Mouse (Mus musculus) stomach, embryonic 15.5 days (tissue): ENCODE measurements around the gene Snx29. TPM values are rescaled to one million over a fixed set of nuclear protein-coding genes. Genes with fewer than 3 reads are reported as not detected.

Experiments
- ATAC-seq: fragments of 200-750 bp; cut with Nextera tagmentation; 2 replicates; pipeline ENCODE4 v1.8.0; 2017; ENCODE audit warnings: low read depth, moderate number of reproducible peaks, moderate TSS enrichment; ENCODE audit not compliant: insufficient read depth, low FRiP score
- H3K27ac ChIP-seq: fragments of 300-500 bp; sonication (generic); 2 replicates; pipeline ENCODE4 v1.5.1; 2015; ENCODE audit warnings: mild to moderate bottlenecking, inconsistent platforms
- H3K27me3 ChIP-seq: fragments of 300-500 bp; sonication (generic); replicated peaks from 2 replicates; pipeline ENCODE4 v1.6.1; 2015; ENCODE audit warnings: inconsistent platforms
- H3K36me3 ChIP-seq: fragments of 300-500 bp; sonication (generic); 2 replicates; pipeline ENCODE4 v1.6.1; 2015; ENCODE audit warnings: inconsistent platforms
- H3K4me1 ChIP-seq: fragments of 300-500 bp; sonication (generic); 2 replicates; pipeline ENCODE4 v1.6.1; 2015; ENCODE audit warnings: inconsistent platforms
- H3K4me2 ChIP-seq: fragments of 300-500 bp; sonication (generic); 2 replicates; pipeline ENCODE4 v1.6.1; 2015; ENCODE audit warnings: mild to moderate bottlenecking, inconsistent platforms
- H3K4me3 ChIP-seq: fragments of 300-500 bp; sonication (generic); replicated peaks from 2 replicates; pipeline ENCODE4 v1.5.1; 2015; ENCODE audit warnings: inconsistent platforms
- H3K9ac ChIP-seq: fragments of 300-500 bp; sonication (generic); 2 replicates; pipeline ENCODE4 v1.6.1; 2015; ENCODE audit warnings: inconsistent platforms
- H3K9me3 ChIP-seq: fragments of 300-500 bp; sonication (generic); 2 replicates; pipeline ENCODE4 v1.6.1; 2016; ENCODE audit warnings: inconsistent platforms
- WGBS: fragments of 180-500 bp; shearing (Covaris S2); methylation state at CpG from one replicate; pipeline ENCODE4 v1.1.7; 2015; 5-methylcytosine and 5-hydroxymethylcytosine counted together
- polyA plus RNA-seq: library from polyadenylated mRNA; unstranded; fragments of >200 nt; fragmentation: Nextera tagmentation; extraction: Ambion mirVana; gene quantifications from 2 replicates; pipeline ENCODE4 v1.2.1, GENCODE M21; 2015

The Snx29 gene
- polyA plus RNA-seq, 1 experiment from 2014 or later, result 10.1 TPM

DNA sequence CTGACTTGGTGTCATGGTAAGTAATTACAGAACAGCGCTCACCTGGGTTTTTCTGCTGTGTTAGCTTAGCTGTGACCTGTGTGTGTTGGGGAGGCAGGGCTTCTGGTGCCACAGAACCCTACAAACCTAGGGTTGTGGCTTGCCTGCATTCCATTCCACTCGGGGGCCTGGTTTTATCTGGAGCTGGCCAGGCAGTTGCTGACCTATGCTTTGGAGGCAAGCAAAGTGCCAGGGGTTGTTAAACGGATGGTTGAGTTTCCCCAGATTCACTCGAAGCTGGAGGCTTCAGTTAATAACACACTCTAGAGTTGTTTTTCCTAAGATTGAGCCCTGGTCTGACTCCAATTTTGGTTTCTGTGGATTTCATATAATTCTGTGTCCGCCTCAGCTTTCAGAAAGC, 42.9 kb downstream of the Snx29 start:
- H3K4me3 ChIP-seq, result no peak overlapping the region
- H3K9ac ChIP-seq, result no peak overlapping the region
- H3K27ac ChIP-seq, result no peak overlapping the region
- no peak for ATAC-seq
- peaks cover 9% of the 10 kb centered on the region; the same call in 1 of the 2 replicates for H3K4me1 ChIP-seq
- H3K9me3 ChIP-seq, result no peaks in the 10 kb centered on the region
- H3K4me2 ChIP-seq, result no peak overlapping the region
- no peaks in the 10 kb centered on the region for H3K27me3 ChIP-seq
- 0 out of 2 replicates have a peak, but pooled peaks cover 3% of the 10 kb centered on the region for H3K36me3 ChIP-seq
- 49% methylated on average over 5 of the region's 5 CpGs for WGBS

DNA sequence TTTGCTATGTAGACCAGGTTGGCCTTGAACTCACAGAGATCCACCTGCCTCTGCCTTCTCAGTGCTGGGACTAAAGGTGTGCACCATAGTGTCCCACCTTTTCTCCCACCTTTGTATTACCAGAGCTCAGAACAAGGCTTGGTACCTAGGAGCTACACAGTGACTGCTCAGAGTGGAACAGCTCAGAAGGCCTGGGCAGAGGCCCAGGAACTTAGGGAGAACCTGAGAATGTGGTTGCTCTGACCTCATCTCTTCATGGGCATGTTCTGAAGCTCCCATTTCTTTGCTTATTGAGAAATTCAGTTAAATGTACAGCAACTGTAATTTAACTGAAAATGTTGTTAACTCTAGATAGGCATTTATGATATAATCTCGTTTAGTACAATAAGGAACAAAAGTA, 44.1 kb downstream of the Snx29 start:
- H3K27ac ChIP-seq, result no peak overlapping the region
- H3K4me3 ChIP-seq, result no peak overlapping the region
- H3K9ac ChIP-seq, result no peak overlapping the region
- no peak overlapping the region for H3K4me2 ChIP-seq
- 71% methylated on average over 1 of the region's 1 CpGs for WGBS
- peaks cover 9% of the 10 kb centered on the region; the same call in 1 of the 2 replicates for H3K4me1 ChIP-seq
- H3K27me3 ChIP-seq, result no peaks in the 10 kb centered on the region
- no peak for ATAC-seq
- 0 out of 2 replicates have a peak, but pooled peaks cover 3% of the 10 kb centered on the region for H3K36me3 ChIP-seq
- no peaks in the 10 kb centered on the region for H3K9me3 ChIP-seq

- 85% methylated on average over 3 of the region's 3 CpGs for WGBS
- Histone ChIP-seq H3K36me3 (0 out of 2 replicates have a peak, but pooled peaks cover 3% of the 10 kb centered on the region), H3K4me2 (no peak overlapping the region), H3K27me3 (no peaks in the 10 kb centered on the region), H3K4me1 (peaks cover 9% of the 10 kb centered on the region; the same call in 1 of the 2 replicates), H3K4me3 (no peak overlapping the region), H3K27ac (no peak overlapping the region), H3K9me3 (no peaks in the 10 kb centered on the region), H3K9ac (no peak overlapping the region)
- no peak for ATAC-seq
Measured at GRCm38 (mm10) chr16:11368412-11368811, 45.7 kb downstream of the Snx29 start.

- peaks cover 9% of the 10 kb centered on the region; the same call in 1 of the 2 replicates for H3K4me1 ChIP-seq
- no peak overlapping the region for H3K4me2 ChIP-seq
- H3K9ac ChIP-seq, result no peak overlapping the region
- H3K4me3 ChIP-seq, result no peak overlapping the region
- H3K9me3 ChIP-seq, result no peaks in the 10 kb centered on the region
- H3K36me3 ChIP-seq, result 0 out of 2 replicates have a peak, but pooled peaks cover 3% of the 10 kb centered on the region
- WGBS, result 53% methylated on average over 4 of the region's 4 CpGs
- H3K27me3 ChIP-seq, result no peaks in the 10 kb centered on the region
- no peak overlapping the region for H3K27ac ChIP-seq
- ATAC-seq, result no peak
Measured at GRCm38 (mm10) chr16:11369162-11369561, 46.5 kb downstream of the Snx29 start.

- Histone ChIP-seq H3K9me3 (no peaks in the 10 kb centered on the region), H3K4me2 (no peak overlapping the region), H3K27ac (no peak overlapping the region), H3K36me3 (0 out of 2 replicates have a peak, but pooled peaks cover 3% of the 10 kb centered on the region), H3K27me3 (no peaks in the 10 kb centered on the region), H3K4me1 (peaks cover 9% of the 10 kb centered on the region; the same call in 1 of the 2 replicates), H3K4me3 (no peak overlapping the region), H3K9ac (no peak overlapping the region)
- no peak; the same call in 1 of the 2 replicates for ATAC-seq
- 18% methylated on average over 1 of the region's 1 CpGs for WGBS
Measured at GRCm38 (mm10) chr16:11369642-11370041, 46.9 kb downstream of the Snx29 start.

DNA sequence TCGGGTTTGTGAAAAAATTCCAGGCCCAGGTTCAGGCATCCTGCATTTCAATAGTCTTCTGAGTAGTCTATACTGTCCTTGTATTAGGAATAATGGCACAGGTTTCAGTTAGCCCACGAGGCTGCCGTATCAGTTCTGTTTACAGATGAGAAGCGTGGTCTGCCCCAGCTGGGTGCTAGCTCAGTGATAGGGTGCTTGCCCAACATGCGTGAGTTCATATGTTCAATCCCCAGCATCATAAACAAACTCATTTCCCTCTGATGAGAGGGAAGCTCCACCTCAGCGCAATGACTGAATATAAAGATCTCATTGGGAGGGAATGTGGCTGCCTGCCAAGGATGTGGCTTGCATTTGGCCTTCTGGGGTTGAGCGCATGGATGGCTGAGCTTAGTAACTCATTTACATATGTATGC, 47.4 kb downstream of the Snx29 start:
- Histone ChIP-seq H3K4me3 (no peak overlapping the region), H3K27ac (no peak overlapping the region), H3K27me3 (no peaks in the 10 kb centered on the region), H3K9ac (no peak overlapping the region), H3K36me3 (0 out of 2 replicates have a peak, but pooled peaks cover 3% of the 10 kb centered on the region), H3K4me1 (peaks cover 9% of the 10 kb centered on the region; the same call in 1 of the 2 replicates), H3K4me2 (no peak overlapping the region), H3K9me3 (no peaks in the 10 kb centered on the region)
- no peak for ATAC-seq
- 64% methylated on average over 7 of the region's 7 CpGs for WGBS

DNA sequence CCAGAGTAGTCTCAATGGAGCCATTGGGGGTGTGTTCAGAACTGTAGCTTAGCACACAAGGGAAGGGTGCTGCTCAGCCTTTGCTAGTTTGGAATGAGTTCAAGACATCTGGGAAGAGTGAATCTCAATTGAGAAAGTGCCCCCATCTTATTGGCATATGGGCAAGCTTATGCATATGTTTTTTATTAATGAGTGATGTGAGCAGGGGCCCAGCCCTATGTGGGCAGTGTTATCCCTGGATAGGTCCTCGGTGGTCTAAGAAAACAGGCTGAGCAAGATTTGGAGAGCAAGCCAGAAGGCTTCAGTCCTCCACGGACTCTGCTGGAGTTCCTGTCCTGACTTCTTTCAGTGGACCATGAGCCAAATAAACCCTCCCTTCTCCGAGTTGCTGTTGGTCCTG, 56.6 kb downstream of the Snx29 start:
- H3K27me3 ChIP-seq, result no peaks in the 10 kb centered on the region
- no peak overlapping the region for H3K4me3 ChIP-seq
- H3K36me3 ChIP-seq, result no peaks in the 10 kb centered on the region
- no peak for ATAC-seq
- no peak overlapping the region for H3K27ac ChIP-seq
- no peaks in the 10 kb centered on the region for H3K9me3 ChIP-seq
- H3K9ac ChIP-seq, result no peak overlapping the region
- WGBS, result 71% methylated on average over 3 of the region's 3 CpGs
- H3K4me2 ChIP-seq, result no peak overlapping the region
- no peaks in the 10 kb centered on the region for H3K4me1 ChIP-seq

- H3K4me1 ChIP-seq, result no peaks in the 10 kb centered on the region
- no peak overlapping the region for H3K4me2 ChIP-seq
- no peak for ATAC-seq
- no peak overlapping the region for H3K9ac ChIP-seq
- H3K9me3 ChIP-seq, result no peaks in the 10 kb centered on the region
- no peak overlapping the region for H3K27ac ChIP-seq
- no peak overlapping the region for H3K4me3 ChIP-seq
- WGBS, result 92% methylated on average over 5 of the region's 5 CpGs
- H3K27me3 ChIP-seq, result no peaks in the 10 kb centered on the region
- H3K36me3 ChIP-seq, result no peaks in the 10 kb centered on the region
Measured at GRCm38 (mm10) chr16:11380038-11380437, 57.3 kb downstream of the Snx29 start.

DNA sequence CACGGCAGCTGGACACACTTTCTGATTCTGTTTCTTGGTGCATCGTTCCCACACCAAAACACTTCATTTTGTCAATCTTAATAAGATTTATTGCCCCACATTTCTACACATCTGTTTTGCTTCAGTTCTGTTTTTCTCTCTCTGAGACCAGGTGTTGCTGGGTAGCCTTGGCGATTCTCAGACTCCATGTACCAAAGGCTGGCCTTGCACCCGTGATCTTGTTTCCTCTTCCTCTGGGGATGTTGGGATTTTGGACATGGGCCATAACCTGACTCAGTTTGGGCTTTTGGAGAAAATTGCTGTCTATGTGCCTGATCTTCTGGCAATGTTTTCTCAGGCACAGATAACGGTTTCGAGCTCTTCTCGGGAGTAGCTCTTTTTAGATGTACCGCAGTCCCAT, 58.2 kb downstream of the Snx29 start:
- H3K9ac ChIP-seq, result no peak overlapping the region
- H3K27me3 ChIP-seq, result no peaks in the 10 kb centered on the region
- WGBS, result 78% methylated on average over 8 of the region's 8 CpGs
- H3K4me3 ChIP-seq, result no peak overlapping the region
- no peaks in the 10 kb centered on the region for H3K36me3 ChIP-seq
- no peak overlapping the region for H3K27ac ChIP-seq
- ATAC-seq, result no peak
- H3K9me3 ChIP-seq, result no peaks in the 10 kb centered on the region
- H3K4me1 ChIP-seq, result no peaks in the 10 kb centered on the region
- H3K4me2 ChIP-seq, result no peak overlapping the region

DNA sequence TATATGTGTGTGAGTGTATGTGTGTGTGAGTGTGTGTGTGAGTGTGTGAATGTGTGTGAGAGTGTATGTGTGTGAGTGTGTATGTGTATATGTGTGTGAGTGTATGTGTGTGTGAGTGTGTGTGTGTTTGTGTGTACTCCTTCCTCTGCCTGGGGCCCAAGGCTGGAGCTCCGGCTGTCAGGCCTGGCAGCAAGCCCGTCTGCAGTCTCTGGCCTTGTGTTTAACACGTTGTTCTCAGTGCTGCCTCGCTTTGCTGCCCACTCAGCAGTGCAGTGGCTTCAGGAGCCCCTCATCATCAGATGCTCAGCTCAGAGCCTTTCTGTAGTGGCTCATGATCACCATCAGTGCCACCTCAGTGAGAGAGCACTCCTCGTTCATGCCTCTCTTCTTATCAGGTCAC, 61.7 kb downstream of the Snx29 start:
- Histone ChIP-seq H3K9me3 (no peaks in the 10 kb centered on the region), H3K4me3 (no peak overlapping the region), H3K27ac (no peak overlapping the region), H3K9ac (no peak overlapping the region), H3K4me1 (no peaks in the 10 kb centered on the region), H3K36me3 (no peaks in the 10 kb centered on the region), H3K27me3 (no peaks in the 10 kb centered on the region), H3K4me2 (no peak overlapping the region)
- WGBS, result 49% methylated on average over 5 of the region's 5 CpGs
- ATAC-seq, result no peak

DNA sequence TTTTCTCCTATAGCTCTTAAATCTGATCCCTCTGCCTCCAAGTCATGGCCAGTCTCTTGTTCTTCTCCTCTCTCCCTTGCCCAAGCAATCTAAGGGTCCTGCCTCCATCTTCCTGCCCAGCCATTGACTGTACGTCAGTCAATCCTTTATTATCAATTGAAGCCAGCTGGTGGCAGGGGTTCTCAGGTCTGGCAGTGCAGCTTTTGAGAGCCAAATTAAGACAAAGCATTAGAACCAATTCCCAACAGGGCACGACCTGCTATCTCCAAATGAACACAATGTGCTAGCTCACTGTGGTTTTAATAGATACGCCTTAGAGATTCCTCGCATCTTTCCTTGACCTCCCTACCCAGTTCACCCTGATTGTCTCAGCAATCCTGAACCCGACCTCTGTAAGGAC, 62.4 kb downstream of the Snx29 start:
- Histone ChIP-seq H3K4me3 (no peak overlapping the region), H3K36me3 (no peaks in the 10 kb centered on the region), H3K4me2 (no peak overlapping the region), H3K27ac (no peak overlapping the region), H3K4me1 (no peaks in the 10 kb centered on the region), H3K9me3 (no peaks in the 10 kb centered on the region), H3K27me3 (no peaks in the 10 kb centered on the region), H3K9ac (no peak overlapping the region)
- ATAC-seq, result no peak
- WGBS, result 73% methylated on average over 5 of the region's 5 CpGs

GRCm38 (mm10) chr16:11385798-11386197, 63.1 kb downstream of the Snx29 start:
- WGBS, result 79% methylated on average over 5 of the region's 5 CpGs
- Histone ChIP-seq H3K27me3 (no peaks in the 10 kb centered on the region), H3K4me1 (no peaks in the 10 kb centered on the region), H3K9me3 (no peaks in the 10 kb centered on the region), H3K27ac (no peak overlapping the region), H3K36me3 (no peaks in the 10 kb centered on the region), H3K9ac (no peak overlapping the region), H3K4me2 (no peak overlapping the region), H3K4me3 (no peak overlapping the region)
- no peak for ATAC-seq

DNA sequence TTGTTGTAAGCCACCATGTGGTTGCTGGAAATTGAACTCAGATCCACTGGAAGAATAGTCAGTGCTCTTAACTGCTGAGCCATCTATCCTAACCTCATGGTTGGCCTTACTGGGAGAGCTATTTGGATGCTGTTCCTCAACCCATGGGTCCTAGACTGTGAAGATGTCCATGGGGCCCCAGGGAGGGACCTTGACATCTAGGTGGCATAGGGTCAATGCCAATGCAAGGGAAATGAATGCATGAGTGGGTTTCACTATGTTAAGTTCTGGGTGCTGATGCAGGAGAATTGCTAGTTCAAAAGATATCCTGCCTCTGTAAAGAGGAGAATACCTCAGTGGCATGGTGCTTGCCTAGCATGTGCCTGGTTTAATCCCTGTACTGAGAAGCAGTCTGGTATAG, 63.5 kb downstream of the Snx29 start:
- no peak overlapping the region for H3K27ac ChIP-seq
- H3K4me2 ChIP-seq, result no peak overlapping the region
- no peaks in the 10 kb centered on the region for H3K27me3 ChIP-seq
- no peaks in the 10 kb centered on the region for H3K36me3 ChIP-seq
- no peak overlapping the region for H3K4me3 ChIP-seq
- H3K4me1 ChIP-seq, result no peaks in the 10 kb centered on the region
- ATAC-seq, result no peak
- H3K9me3 ChIP-seq, result no peaks in the 10 kb centered on the region
- no peak overlapping the region for H3K9ac ChIP-seq
